Mouse (Mus musculus): ENCODE data around the gene Hoxa10.

Gene Hoxa10

GRCm38 (mm10) chr6:52245040-52245756 is 4.5 kb upstream of the Hoxa10 start:
- no peak for DNase-seq (ENCODE audit: low spot score in 2 of 2)

- DNase-seq (ENCODE audit: low spot score in 2 of 2): no peak
These were observed 3.9 kb upstream of the Hoxa10 start for GRCm38 (mm10) chr6:52244471-52245039.

GRCm38 (mm10) chr6:52243681-52244121 is 3.0 kb upstream of the Hoxa10 start:
- no peak for DNase-seq (ENCODE audit: low spot score in 2 of 2)

DNA sequence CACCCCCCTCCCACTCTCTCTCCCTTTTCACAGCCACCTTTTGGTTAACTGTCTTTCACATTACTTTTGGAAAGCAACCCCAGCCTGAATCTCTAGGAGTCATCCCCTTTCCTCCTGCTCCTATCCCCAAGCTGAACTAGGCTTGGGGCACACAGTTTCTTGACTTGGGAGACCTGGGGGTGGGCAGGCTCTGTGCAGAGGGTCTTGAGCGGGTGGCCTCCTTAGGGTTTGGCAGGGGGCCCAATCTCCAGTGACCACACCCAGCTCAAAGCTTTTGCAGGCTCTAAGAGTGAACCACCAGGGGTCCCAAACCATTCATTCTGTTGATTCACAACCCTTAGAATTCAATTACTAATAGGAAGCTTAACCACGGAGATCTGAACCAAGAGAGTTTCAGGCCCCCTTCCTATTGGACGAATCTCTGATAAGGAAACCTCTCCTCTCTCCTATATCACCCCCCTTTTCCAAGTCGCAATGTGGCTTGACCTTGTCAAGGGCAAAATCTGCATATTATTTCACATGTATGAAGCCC is 2.2 kb upstream of the Hoxa10 start:
- DNase-seq (ENCODE audit: low spot score in 2 of 2): no peak

DNA sequence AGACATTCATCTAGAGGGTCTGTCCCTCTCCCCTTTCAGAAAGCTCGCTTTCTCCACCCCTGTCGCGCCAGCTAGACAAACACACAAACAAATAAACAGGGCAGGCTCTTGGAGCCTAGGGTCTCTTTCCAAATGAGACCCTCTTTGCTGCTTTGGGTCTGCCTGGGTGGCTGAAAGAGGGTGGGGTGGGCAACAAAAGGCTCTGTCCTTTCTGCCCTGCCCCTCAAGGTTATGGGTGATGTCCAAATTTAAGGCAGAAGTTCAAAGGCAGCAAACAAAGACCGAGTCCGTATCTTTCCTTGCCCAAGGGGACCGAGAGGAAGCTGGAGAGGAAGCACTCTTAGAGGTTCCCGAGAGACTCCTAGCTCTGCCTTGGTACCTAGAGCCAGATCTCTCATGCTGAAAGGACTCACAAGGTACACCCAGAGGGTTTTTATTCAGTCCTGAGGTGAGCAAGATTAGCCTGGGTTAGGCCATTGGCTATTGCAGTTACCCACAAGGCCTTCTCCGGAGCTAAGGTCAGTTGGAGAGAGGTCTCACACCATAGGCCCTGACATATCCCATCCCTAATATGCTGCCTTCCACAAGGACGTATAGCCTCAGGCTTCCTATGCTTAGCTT is 457 bp upstream of the Hoxa10 start:
- no peak for DNase-seq (ENCODE audit: low spot score in 2 of 2)

DNA sequence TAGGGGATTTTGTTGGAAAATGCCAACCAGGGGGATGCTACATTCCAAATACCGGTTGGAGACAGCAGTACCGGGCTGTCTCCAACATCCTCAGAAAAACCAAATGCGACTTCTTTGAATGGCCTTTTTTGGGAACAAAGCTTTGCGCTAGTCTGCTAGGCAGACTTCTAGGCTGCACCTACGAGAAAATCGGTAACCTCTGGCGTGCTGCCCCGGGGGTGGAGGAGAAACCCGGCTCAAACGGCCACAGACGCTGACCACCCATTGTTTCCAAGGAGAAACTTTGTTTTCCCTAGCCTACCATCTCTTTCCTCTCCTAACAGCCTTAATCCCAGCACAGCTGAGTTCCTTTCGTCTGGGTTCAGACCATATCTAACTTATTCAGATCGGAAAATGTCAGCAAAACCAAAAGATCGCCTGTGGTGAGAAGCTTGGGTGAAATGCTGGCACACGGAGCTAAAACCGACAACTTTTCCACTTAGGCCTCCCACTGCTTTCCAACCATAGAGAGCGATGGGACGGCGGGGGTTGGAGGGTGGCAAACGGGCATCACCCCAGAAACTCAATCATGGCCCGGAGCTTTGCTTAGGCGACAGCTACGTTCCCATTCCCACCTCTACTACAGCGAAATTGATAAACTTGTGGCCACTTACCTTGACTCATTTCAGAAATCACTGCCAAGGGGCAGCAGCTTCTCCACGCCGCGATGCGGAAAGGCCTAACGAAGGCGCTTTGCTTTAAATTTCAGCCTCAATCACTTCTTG is 847 bp downstream of the Hoxa10 start:
- DNase-seq (ENCODE audit: low spot score in 2 of 2): no peak

DNA sequence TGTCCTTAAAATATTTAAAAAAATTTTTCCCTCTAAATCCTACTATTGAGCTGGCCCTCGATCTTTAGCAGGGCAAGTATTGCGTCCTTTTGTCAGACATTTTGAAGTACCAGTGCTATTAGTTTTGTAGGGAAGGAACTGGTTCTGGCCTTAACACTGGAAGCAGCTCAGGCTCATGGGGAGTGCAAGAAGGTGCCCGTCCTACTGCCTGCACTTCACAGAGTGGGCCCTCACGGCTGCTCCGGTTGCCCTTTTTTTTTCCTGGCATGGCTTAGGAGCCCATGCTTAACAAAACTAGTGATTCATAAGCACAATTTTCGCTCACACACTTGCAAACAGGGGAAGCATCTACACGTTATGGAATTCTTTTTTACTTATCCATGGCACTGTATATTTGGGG is 1.7 kb downstream of the Hoxa10 start:
- no peak for DNase-seq (ENCODE audit: low spot score in 2 of 2)

- no peak for DNase-seq (ENCODE audit: low spot score in 2 of 2)
These were observed 2.5 kb downstream of the Hoxa10 start for GRCm38 (mm10) chr6:52238155-52238545.

- no peak for DNase-seq (ENCODE audit: low spot score in 2 of 2)
These were observed 3.1 kb downstream of the Hoxa10 start for GRCm38 (mm10) chr6:52237346-52238154.

DNA sequence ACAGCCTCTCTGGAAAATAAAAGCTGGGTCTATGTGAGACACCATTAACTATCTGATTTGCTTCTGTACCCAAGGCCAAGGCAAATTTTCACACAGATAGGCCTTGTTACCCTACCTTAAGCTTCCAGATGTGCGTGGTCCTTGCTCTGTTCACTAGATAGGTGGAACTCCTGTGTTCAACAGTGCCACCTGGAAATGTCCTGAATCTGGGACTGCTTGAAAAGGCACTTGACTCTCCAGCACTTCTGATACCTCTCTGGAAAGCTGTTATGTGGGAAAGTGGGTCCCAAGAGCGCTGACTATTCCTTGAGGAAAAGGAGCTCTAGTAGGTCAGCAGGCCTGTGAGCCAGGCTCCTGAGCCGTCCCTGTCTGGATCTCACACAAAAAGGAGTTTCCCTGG is 3.8 kb downstream of the Hoxa10 start:
- no peak for DNase-seq (ENCODE audit: low spot score in 2 of 2)

- DNase-seq (ENCODE audit: low spot score in 2 of 2): no peak
These were observed 4.8 kb downstream of the Hoxa10 start for GRCm38 (mm10) chr6:52235866-52236265.

- DNase-seq (ENCODE audit: low spot score in 2 of 2): no peak
These were observed 5.4 kb downstream of the Hoxa10 start for GRCm38 (mm10) chr6:52235267-52235666.

DNA sequence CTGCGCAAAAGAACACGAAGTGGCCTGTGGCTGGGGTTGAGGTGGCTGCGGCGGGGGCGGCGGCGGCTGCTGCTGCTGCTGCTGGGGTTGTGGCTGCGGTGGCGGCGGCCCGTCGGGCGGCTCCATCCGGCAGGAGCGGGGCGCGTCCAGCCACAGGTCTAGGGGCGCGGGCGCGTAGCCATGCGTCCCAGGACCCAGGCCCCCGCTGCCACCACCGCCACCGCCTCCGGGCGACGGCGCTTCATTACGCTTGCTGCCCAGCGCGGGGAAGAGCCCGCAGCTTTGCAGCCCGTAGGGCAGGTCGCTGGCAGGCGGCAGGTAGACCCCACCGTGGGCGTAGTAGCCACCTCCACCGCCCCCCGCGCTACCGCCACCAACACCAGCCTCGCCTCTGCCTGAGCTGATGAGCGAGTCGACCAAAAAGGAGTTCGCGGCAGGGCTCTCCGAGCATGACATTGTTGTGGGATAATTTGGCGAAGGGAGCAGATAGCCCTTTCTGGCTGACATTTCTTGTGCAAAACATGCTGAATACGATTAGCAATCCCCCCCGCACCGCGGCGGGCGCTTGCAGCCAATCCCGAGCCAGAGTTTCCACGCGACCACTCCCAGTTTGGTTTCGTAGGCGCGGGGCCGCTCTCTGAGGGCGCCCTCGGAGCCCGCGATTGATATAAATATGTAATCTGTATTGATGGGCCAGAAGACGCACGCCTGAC is 6.1 kb downstream of the Hoxa10 start:
- no peak for DNase-seq (ENCODE audit: low spot score in 2 of 2)

GRCm38 (mm10) chr6:52233546-52234427 is 6.9 kb downstream of the Hoxa10 start:
- DNase-seq (ENCODE audit: low spot score in 2 of 2): no peak

DNA sequence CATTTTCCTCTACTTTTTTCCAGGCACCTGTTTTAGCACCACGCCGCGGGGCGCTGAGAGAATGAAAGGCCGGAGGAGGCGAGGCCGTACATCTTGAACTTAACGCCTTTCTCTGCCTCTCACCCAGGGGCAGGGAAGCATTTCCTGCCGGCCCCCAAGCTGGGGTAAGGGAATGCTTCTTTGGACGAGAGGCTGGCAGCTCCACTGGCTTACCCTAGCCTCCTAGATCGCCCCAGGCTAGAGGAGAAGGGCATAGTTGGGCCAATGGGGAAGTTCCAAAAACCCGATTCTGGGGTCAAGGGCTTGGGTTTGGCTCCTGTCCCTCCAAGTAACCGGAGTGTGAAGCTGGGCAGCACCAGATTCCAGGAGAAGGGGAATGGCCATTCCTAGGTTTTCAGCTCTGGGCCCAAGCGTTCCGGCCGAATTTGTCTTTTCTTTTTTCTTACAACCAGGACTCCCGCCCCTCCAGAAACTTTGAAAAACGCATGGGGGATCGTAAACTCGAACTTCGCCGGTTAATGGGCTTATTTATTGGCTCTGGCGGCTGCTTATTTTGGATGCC is 7.6 kb downstream of the Hoxa10 start:
- peak in 1 of 2 experiments; percentile 56 for DNase-seq (ENCODE audit: low spot score in 2 of 2)

DNA sequence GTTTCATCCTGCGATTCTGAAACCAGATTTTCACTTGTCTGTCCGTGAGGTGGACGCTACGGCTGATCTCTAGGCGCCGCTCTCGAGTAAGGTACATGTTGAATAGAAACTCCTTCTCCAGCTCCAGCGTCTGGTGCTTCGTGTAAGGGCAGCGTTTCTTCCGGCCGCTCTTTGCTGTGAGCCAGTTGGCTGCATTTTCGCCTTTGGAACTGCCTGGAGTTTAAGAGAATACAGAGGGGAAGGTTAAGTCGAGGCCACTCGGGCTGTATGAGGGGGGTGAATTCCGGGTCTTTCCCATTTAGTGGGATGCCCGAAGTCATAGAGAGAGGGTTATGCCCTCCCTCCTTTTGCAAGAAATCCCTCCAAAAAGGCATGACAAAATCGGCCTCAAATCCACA is 8.1 kb downstream of the Hoxa10 start:
- DNase-seq (ENCODE audit: low spot score in 2 of 2): no peak

DNA sequence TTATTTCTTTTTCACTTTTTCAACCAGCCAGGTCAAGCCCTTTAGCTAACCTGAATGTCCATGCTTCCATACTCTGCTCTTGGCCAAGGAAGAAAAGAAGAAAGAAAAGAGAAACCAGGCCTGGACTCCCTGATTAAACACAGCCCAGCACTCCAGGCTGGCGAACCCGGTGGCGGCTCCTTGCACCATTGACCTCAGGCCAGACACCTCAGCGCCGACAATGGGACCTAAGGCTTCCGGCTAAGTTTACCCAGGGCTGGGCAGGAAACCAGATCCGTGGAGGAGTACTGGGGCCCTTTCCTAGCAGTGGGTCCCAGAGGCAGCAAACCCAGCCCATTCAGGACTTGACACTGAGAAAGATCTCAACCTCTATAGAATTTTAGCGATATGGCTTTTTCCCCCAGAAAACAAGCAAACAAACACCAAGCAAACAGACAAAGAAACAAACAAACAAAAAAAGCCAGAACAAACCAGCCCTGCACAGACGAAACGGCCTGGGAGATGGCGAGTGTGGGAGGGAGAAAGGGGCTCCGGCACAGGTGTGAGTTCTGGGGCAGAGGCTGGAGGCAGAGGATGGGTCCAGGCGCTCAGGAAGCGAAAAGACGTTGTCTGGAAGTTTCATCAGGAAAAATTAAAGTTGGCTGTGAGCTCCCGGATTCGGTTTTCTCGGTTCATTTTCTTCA is 8.6 kb downstream of the Hoxa10 start:
- no peak for DNase-seq (ENCODE audit: low spot score in 2 of 2)

- DNase-seq (ENCODE audit: low spot score in 2 of 2): no peak
These were observed 10.0 kb downstream of the Hoxa10 start, which contains the start of gene Hoxa9 for GRCm38 (mm10) chr6:52230516-52231165. Gene Hoxa9 (minus strand): TSS chr6:52231089.
